Mouse (Mus musculus) liver, adult 2 months (tissue): ENCODE measurements around the gene Ccn2. TPM values are rescaled to one million over a fixed set of nuclear protein-coding genes. Genes with fewer than 3 reads are reported as not detected.
A peak's percentile ranks its signal among the peaks of the same experiment; 100 is the strongest.

ENCODE experiments used
- DNase-seq: peaks from one replicate; pipeline ENCODE4 v3.0.0-alpha.2; 2011; ENCODE audit warnings: low read depth, low spot score; ENCODE audit errors: extremely low read depth
- H3K27ac ChIP-seq: fragments of 200-500 bp; replicated peaks from 2 replicates; pipeline ENCODE4 v1.5.1; 2012; ENCODE audit warnings: low read depth, mild to moderate bottlenecking, control low read depth, inconsistent platforms, low read length; ENCODE audit not compliant: insufficient read depth
- H3K27me3 ChIP-seq: fragments of 200-500 bp; 2 replicates; pipeline ENCODE4 v1.6.1; 2012; ENCODE audit warnings: mild to moderate bottlenecking, moderate library complexity, low read length, inconsistent platforms; ENCODE audit not compliant: control insufficient read depth, insufficient read depth
- H3K36me3 ChIP-seq: fragments of 200-500 bp; 2 replicates; pipeline ENCODE4 v1.6.1; 2012; ENCODE audit warnings: low read length, inconsistent platforms; ENCODE audit not compliant: control insufficient read depth, insufficient read depth
- H3K4me1 ChIP-seq: fragments of 200-500 bp; 2 replicates; pipeline ENCODE4 v1.6.1; 2011; ENCODE audit warnings: low read length; ENCODE audit not compliant: control insufficient read depth, insufficient read depth
- H3K4me3 ChIP-seq: fragments of 200-500 bp; 2 replicates; pipeline ENCODE4 v1.5.1; 2011; ENCODE audit warnings: low read depth, mild to moderate bottlenecking, control low read depth, low read length, moderate library complexity; ENCODE audit not compliant: insufficient read depth
- H3K79me2 ChIP-seq: fragments of 200-500 bp; 2 replicates; pipeline ENCODE4 v1.6.1; 2012; ENCODE audit warnings: inconsistent platforms, mild to moderate bottlenecking, low read length, moderate library complexity; ENCODE audit not compliant: control insufficient read depth, insufficient read depth
- H3K9ac ChIP-seq: fragments of 200-500 bp; 2 replicates; pipeline ENCODE4 v1.6.1; 2012; ENCODE audit warnings: low read depth, mild to moderate bottlenecking, control low read depth, inconsistent platforms, low read length
- CTCF ChIP-seq: fragments of 200-500 bp; IDR thresholded peaks from 2 replicates; pipeline ENCODE4 v1.5.1; 2011; ENCODE audit warnings: low read depth, low read length, control low read depth
- POLR2A ChIP-seq: fragments of 200-500 bp; IDR thresholded peaks from 2 replicates; pipeline ENCODE4 v1.6.1; 2011; ENCODE audit warnings: low read length, control low read depth; ENCODE audit not compliant: insufficient read depth; ENCODE audit errors: extremely low read depth
- WGBS: fragments of 180-500 bp; shearing (Covaris S2); methylation state at CpG from one replicate; pipeline ENCODE4 v1.1.7; 2018; 5-methylcytosine and 5-hydroxymethylcytosine counted together
- polyA plus RNA-seq: library from polyadenylated mRNA; depleted of rRNA; stranded (reverse); fragments of >200 nt; gene quantifications from 2 replicates; pipeline ENCODE4 v1.2.3, GENCODE M21; 2012
- total RNA-seq: library from RNA; depleted of rRNA; stranded (reverse); fragments of >200 nt; gene quantifications from 2 replicates; pipeline ENCODE4 v1.2.3, GENCODE M21; 2014

The Ccn2 gene
- total and polyA plus RNA-seq, 2 experiments: 4.0 to 6.6 TPM

GRCm38 (mm10) chr10:24596869-24597339 is 1.7 kb downstream of the Ccn2 start:
- Histone ChIP-seq H3K27me3 (no peaks in the 10 kb centered on the region; the same call in 1 of the 2 replicates), H3K9ac (no peak overlapping the region), H3K4me1 (no peaks in the 10 kb centered on the region), H3K36me3 (no peaks in the 10 kb centered on the region), H3K79me2 (no peaks in the 10 kb centered on the region), H3K4me3 (peak overlapping the region; percentile 63), H3K27ac (no peak overlapping the region)
- TF ChIP-seq POLR2A: no peak
- TF ChIP-seq CTCF: no peak
- WGBS: 78% methylated on average over 7 of the region's 7 CpGs
- DNase-seq: peak; percentile 23

GRCm38 (mm10) chr10:24597789-24598188 is 2.5 kb downstream of the Ccn2 start:
- 86% methylated on average over 4 of the region's 4 CpGs for WGBS
- no peak overlapping the region; the same call in 1 of the 2 replicates for H3K4me3 ChIP-seq
- TF ChIP-seq CTCF: no peak
- no peak for TF ChIP-seq POLR2A

GRCm38 (mm10) chr10:24598693-24599092 is 3.5 kb downstream of the Ccn2 start:
- H3K4me1 ChIP-seq: no peaks in the 10 kb centered on the region
- no peaks in the 10 kb centered on the region; the same call in 1 of the 2 replicates for H3K27me3 ChIP-seq
- H3K4me3 ChIP-seq: no peak overlapping the region
- 84% methylated on average over 6 of the region's 6 CpGs for WGBS
- H3K27ac ChIP-seq: no peak overlapping the region
- H3K36me3 ChIP-seq: no peaks in the 10 kb centered on the region
- DNase-seq: no peak
- TF ChIP-seq POLR2A (no peak), CTCF (no peak)
- no peaks in the 10 kb centered on the region for H3K79me2 ChIP-seq
- H3K9ac ChIP-seq: no peak overlapping the region

More at GRCm38 (mm10) chr10:24597789-24598188, 2.5 kb downstream of the Ccn2 start:
- Histone ChIP-seq H3K27ac (no peak overlapping the region), H3K9ac (no peak overlapping the region), H3K36me3 (no peaks in the 10 kb centered on the region), H3K4me1 (no peaks in the 10 kb centered on the region), H3K79me2 (no peaks in the 10 kb centered on the region), H3K27me3 (no peaks in the 10 kb centered on the region; the same call in 1 of the 2 replicates)
- DNase-seq: no peak

GRCm38 (mm10) chr10:24599802-24600201 is 4.6 kb downstream of the Ccn2 start:
- DNase-seq: no peak
- no peaks in the 10 kb centered on the region; the same call in 1 of the 2 replicates for H3K27me3 ChIP-seq
- 72% methylated on average over 5 of the region's 5 CpGs for WGBS
- H3K4me1 ChIP-seq: no peaks in the 10 kb centered on the region
- H3K9ac ChIP-seq: no peak overlapping the region
- H3K27ac ChIP-seq: no peak overlapping the region
- TF ChIP-seq POLR2A: no peak
- TF ChIP-seq CTCF: no peak
- no peaks in the 10 kb centered on the region for H3K79me2 ChIP-seq
- H3K4me3 ChIP-seq: no peak overlapping the region
- H3K36me3 ChIP-seq: no peaks in the 10 kb centered on the region

- Histone ChIP-seq H3K4me1 (no peaks in the 10 kb centered on the region), H3K36me3 (no peaks in the 10 kb centered on the region), H3K27me3 (no peaks in the 10 kb centered on the region), H3K4me3 (no peak overlapping the region), H3K79me2 (no peaks in the 10 kb centered on the region), H3K27ac (no peak overlapping the region), H3K9ac (no peak overlapping the region)
- no peak for TF ChIP-seq POLR2A
- TF ChIP-seq CTCF: no peak
- 87% methylated on average over 2 of the region's 2 CpGs for WGBS
- no peak for DNase-seq
These were observed 7.8 kb downstream of the Ccn2 start for GRCm38 (mm10) chr10:24603035-24603434.

GRCm38 (mm10) chr10:24603727-24604126 is 8.5 kb downstream of the Ccn2 start:
- TF ChIP-seq POLR2A: no peak
- TF ChIP-seq CTCF: no peak
- Histone ChIP-seq H3K4me3 (no peak overlapping the region), H3K79me2 (no peaks in the 10 kb centered on the region), H3K36me3 (no peaks in the 10 kb centered on the region), H3K27ac (no peak overlapping the region), H3K27me3 (no peaks in the 10 kb centered on the region), H3K4me1 (no peaks in the 10 kb centered on the region), H3K9ac (no peak overlapping the region)
- DNase-seq: no peak
